Mouse (Mus musculus): ENCODE data around the gene S1pr2.
A peak's percentile ranks its signal among the peaks of the same experiment; 100 is the strongest.
"Not testable (repeated sequence)": the region's sequence is repeated elsewhere in the genome, so short reads cannot be mapped to it uniquely, and the experiment has no call there.

Gene S1pr2

GRCm38 (mm10) chr9:21000811-21001210, 24.2 kb upstream of the S1pr2 start:
- no peak for DNase-seq (ENCODE audit: low spot score in 2 of 2)

DNA sequence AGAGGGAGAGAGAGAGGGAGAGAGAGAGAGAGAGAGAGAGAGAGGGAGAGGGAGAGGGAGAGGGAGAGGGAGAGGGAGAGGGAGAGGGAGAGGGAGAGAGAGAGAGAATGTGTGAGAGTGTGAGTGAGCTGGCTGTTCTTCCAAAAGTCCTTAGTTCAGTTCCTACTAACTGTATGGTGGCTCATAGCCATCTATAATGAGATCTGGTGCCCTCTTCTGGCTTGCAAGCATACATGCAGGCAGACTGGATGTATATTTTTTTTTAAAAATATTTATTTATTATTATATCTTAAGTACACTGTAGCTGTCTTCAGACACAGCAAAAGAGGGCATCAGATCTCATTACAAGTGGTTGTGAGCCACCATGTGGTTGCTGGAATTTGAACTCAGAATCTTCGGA, 21.8 kb upstream of the S1pr2 start:
- DNase-seq (ENCODE audit: low spot score in 2 of 2), result not testable (repeated sequence)

- DNase-seq (ENCODE audit: low spot score in 2 of 2), result no peak
These were observed 20.5 kb upstream of the S1pr2 start for GRCm38 (mm10) chr9:20997065-20997464.

DNA sequence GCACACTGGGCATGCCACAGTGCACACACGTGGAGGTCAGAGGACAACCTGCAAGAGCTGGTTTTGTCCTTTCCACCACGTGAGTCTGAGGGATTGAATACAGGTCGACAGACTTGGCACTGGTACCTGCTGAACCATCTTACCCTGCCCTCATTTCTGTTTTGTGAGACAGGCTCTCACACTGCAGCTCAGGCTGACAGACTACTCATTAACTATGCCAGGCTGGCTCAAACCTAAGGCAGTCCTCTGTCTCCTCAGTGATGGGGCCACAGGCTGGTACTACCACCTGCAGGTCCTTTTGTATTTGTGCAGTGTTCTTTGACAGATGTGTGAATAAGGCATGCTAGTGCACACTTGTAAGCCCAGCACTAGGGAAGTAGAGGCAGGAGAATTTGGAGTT, 18.5 kb upstream of the S1pr2 start:
- DNase-seq (ENCODE audit: low spot score in 2 of 2), result no peak

DNA sequence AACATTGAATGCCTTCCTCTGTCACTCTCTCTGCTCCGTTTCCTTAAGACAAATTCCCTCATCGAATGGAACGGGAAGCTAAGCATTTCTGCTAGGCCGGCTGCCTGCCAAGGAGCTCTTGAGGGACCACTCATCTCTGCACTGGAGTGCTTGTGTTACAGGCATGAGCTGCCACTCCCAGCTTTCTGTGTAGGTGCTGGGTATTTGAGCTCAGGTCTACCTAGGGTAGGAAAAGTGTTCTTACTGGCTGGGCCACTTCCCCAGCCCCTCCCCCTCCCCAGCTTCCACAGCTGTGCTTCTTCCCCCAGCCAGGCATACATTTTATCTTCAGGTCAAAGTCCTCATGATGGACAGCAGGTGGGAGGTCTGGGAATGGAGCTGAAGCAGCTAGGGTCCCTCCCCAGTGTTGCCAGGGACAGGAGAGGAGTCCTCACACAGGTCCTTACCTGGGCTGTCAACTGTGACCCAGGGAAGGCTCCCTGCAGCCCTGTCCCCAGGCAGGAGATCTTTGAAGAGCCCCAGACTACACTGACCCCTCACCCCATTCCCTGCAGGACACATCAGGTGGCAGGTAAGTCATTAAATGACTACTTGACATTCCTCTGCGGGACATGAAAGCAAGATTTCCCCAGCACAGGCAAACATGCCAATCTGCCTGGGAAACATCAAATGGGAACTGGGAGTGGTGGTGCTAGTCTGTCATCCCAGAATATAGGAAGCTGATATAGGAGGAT, 16.8 kb upstream of the S1pr2 start:
- no peak for DNase-seq (ENCODE audit: low spot score in 2 of 2)

GRCm38 (mm10) chr9:20991587-20991986, 15.0 kb upstream of the S1pr2 start:
- DNase-seq (ENCODE audit: low spot score in 2 of 2), result no peak

DNA sequence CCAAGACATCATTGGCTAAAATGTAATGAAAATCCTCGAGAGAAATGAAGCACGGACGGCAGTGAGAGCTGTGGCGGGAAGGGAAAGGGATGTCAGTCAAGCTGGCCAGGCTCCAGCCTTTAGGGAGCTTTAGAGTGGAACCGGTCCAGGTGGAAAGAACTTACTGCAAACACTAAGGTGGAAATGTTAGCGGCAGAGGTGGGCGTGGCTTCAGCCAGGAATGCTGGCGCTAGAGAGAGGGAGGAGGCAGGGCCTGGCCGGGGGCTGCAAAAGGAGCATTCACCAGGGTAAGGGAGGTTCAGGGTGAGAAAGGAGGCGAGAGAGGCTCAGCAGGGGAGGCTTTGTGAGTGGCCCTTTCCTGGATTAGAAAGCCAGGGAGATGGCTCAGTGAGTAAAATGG, 14.3 kb upstream of the S1pr2 start:
- no peak for DNase-seq (ENCODE audit: low spot score in 2 of 2)

DNA sequence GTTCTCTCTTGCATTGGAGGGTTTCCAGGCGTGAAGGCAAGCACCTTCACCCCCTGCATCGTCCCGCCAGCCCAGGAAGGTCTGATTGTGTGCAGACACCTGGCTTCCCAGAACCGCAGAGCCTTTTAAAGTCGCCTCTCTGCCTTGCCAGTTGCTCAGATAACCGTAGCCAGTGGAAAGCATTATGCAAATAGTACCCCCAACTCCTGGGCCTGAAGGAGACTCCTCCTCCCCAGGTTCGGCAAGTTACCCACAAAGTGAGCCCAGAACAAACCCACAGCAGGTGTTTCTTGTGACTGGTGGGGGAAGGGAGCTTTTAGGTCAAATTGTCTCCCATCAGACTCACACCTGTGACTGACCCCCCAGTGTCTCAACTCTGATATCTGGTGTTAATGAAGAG, 11.4 kb upstream of the S1pr2 start:
- DNase-seq (ENCODE audit: low spot score in 2 of 2), result no peak

DNA sequence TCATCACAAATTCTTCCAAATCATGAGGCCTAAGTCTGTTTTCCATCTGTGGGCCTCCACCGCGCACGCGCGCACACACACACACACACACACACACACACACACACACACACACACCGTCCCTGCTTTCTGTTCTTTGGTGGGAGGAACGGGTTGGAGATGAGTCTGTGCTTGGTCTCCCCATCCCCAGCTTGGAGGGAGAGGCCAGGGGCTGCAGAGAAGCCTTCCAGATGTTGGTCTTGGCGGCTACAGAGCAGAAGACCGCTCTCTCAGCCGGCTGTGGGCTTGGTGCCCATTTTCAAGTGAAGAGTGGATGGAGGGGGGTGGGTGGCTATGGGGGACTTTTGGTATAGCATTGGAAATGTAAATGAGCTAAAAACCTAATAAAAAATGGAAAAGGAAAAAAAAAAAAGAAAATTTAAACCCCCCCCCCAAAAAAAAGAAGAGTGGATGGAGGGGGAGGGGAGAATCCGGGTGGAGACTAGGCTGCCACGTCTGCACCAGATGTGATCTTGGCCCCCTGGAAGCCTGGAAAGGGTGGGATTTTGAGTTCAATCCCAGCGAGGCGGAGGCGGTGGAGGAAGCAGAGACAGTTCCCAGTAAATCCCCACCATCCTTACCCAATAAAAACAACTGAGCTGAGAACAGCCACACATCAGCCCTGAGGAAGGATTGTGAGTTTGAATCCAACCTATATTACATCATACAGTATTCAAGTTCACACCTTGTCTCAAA, 10.5 kb upstream of the S1pr2 start:
- peak in 1 of 2 experiments; percentile 42 for DNase-seq (ENCODE audit: low spot score in 2 of 2)

DNA sequence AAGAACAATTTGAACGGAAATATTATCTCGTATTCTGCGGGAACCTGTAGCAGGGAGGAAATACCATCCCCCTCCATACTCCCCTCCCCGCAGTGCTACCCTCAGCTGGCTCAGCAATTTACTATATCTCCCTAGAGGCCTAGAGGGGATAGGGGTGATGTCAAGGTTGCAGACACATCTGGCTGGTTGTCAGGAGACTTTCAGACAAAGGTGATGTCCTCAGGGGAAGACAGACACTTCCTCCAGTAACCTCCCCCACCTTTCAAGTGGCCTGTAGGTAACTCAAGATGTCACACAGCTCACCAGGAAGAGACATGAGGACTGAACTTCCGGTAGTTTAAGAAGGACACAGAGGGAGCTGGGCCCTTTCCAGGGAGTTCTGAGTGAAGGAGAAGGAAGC, 6.6 kb upstream of the S1pr2 start:
- no peak for DNase-seq (ENCODE audit: low spot score in 2 of 2)

DNA sequence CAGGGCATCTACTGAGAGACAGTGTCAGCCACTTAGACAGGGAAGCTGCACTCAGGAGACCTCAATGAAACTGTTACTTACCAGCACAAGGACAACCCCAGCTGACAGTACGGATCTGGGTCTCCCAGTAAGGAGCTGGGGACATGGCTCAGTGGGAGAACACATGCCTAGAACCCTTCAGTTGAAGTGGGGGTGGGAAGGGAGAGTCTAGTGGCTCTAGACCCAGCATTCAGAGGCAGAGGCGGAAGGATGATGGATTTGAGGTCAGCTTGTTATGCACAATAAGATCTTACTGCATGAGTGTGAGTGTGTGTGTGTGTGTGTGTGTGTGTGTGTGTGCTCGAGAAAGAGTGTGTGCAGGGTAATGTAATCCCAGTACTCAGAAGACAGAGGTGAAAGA, 5.6 kb upstream of the S1pr2 start:
- DNase-seq (ENCODE audit: low spot score in 2 of 2), result no peak

- DNase-seq (ENCODE audit: low spot score in 2 of 2), result no peak
These were observed 3.2 kb upstream of the S1pr2 start for GRCm38 (mm10) chr9:20979769-20980168.

GRCm38 (mm10) chr9:20979181-20979580, 2.6 kb upstream of the S1pr2 start:
- no peak for DNase-seq (ENCODE audit: low spot score in 2 of 2)

GRCm38 (mm10) chr9:20978409-20979095, 2.0 kb upstream of the S1pr2 start:
- no peak for DNase-seq (ENCODE audit: low spot score in 2 of 2)

GRCm38 (mm10) chr9:20976961-20977689, 544 bp upstream of the S1pr2 start:
- no peak for DNase-seq (ENCODE audit: low spot score in 2 of 2)

- peak in 1 of 2 experiments; percentile 37 for DNase-seq (ENCODE audit: low spot score in 2 of 2)
These were observed 958 bp downstream of the S1pr2 start for GRCm38 (mm10) chr9:20975431-20976215.

GRCm38 (mm10) chr9:20973682-20974075, 2.9 kb downstream of the S1pr2 start:
- no peak for DNase-seq (ENCODE audit: low spot score in 2 of 2)

GRCm38 (mm10) chr9:20973001-20973681, 3.4 kb downstream of the S1pr2 start:
- no peak for DNase-seq (ENCODE audit: low spot score in 2 of 2)

GRCm38 (mm10) chr9:20972141-20972992, 4.2 kb downstream of the S1pr2 start:
- peak; percentile 45 to 68 for DNase-seq (ENCODE audit: low spot score in 2 of 2)

DNA sequence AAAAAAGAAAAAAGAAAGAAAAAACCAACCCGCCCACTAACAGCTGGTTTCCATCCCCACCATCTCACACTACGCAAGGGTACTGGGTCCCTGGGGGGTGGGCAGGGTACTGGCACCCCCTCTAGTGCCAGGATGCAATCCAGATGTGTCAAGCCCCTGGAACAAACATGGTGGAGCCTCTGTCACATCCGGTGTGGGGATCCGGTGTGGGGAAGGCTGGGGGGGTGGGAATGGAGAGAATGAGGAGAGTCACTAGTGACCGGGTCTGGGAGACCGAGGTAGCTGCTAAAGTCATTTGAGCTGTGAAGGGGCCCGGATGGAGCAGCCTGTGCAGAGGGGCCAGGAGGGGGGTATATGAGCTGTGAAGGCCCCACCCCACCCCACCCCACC, 4.8 kb downstream of the S1pr2 start:
- DNase-seq (ENCODE audit: low spot score in 2 of 2), result no peak
